Mouse (Mus musculus) kidney, embryonic 16.5 days (tissue): ENCODE results near the gene Sfxn5. TPM values are rescaled to one million over a fixed set of nuclear protein-coding genes. Genes with fewer than 3 reads are reported as not detected.

Experiments used
- ATAC-seq: fragments of 200-750 bp; cut with Nextera tagmentation; 2 replicates; pipeline ENCODE4 v1.8.0; 2017; ENCODE audit warnings: moderate TSS enrichment; ENCODE audit not compliant: low FRiP score, low TSS enrichment
- H3K27ac ChIP-seq: fragments of 300-500 bp; sonication (generic); 2 replicates; pipeline ENCODE4 v1.5.1; 2014; ENCODE audit warnings: low read length
- H3K27me3 ChIP-seq: fragments of 300-500 bp; sonication (generic); 2 replicates; pipeline ENCODE4 v1.6.1; 2014; ENCODE audit warnings: low read length, control low read depth, mixed read lengths; ENCODE audit not compliant: insufficient read depth
- H3K36me3 ChIP-seq: fragments of 300-500 bp; sonication (generic); 2 replicates; pipeline ENCODE4 v1.6.1; 2014; ENCODE audit warnings: low read length, control low read depth, mixed read lengths; ENCODE audit not compliant: insufficient read depth
- H3K4me1 ChIP-seq: fragments of 300-500 bp; sonication (generic); 2 replicates; pipeline ENCODE4 v1.6.1; 2014; ENCODE audit warnings: low read length, control low read depth, mixed read lengths; ENCODE audit not compliant: insufficient read depth
- H3K4me2 ChIP-seq: fragments of 300-500 bp; sonication (generic); replicated peaks from 2 replicates; pipeline ENCODE4 v1.6.1; 2014; ENCODE audit warnings: low read depth, low read length
- H3K4me3 ChIP-seq: fragments of 300-500 bp; sonication (generic); 2 replicates; pipeline ENCODE4 v1.5.1; 2014; ENCODE audit warnings: mild to moderate bottlenecking, low read length
- H3K9ac ChIP-seq: fragments of 300-500 bp; sonication (generic); replicated peaks from 2 replicates; pipeline ENCODE4 v1.6.1; 2014; ENCODE audit warnings: low read length
- H3K9me3 ChIP-seq: fragments of 300-500 bp; sonication (generic); 2 replicates; pipeline ENCODE4 v1.6.1; 2016; ENCODE audit warnings: low read length, control low read depth
- WGBS: fragments of 180-500 bp; shearing (Covaris S2); extraction: QIAGEN DNeasy Blood & Tissue Kit; methylation state at CpG from one replicate; pipeline ENCODE4 v1.1.7; 2014; 5-methylcytosine and 5-hydroxymethylcytosine counted together
- polyA plus RNA-seq: library from polyadenylated mRNA; unstranded; fragments of >200 nt; fragmentation: Nextera tagmentation; extraction: Ambion mirVana; gene quantifications from 2 replicates; pipeline ENCODE4 v1.2.1, GENCODE M21; 2015

The Sfxn5 gene
- polyA plus RNA-seq, 1 experiment from 2014 or later, result 9.2 TPM

DNA sequence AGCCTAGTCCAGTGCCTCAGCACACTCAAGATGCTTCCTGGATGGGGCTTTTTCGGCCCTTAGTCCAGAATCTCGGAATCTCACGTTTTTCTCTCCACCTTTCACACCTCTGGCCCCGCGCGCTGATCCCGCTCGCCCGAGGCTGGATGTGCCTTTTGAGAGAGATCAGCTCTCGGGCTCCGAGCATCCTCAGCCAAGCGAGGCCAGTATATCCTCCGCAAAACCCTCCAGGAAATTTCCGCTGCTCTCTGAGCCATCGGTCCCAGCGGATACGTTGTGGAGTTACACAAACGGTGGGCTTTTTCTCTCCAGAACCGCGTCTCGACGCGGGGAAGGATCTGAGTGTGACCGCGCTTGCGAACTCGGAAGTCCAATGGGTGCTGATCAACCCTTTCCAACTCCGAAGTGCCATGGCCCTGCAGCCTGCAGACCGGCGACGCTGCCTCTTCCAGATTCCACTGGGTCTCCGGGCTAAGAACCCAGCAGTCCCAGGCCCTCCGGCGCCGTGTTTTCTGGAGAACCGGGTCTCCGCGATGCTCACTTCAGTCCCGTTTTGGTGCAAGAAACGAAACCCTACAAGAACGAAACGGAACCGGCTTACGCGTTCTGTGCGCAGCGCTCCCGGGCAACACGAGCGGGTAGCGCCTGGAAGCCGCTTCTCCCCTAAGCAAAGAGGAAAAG, 143.2 kb downstream of the Sfxn5 start:
- 1% methylated on average over 52 of the region's 52 CpGs for WGBS
- Histone ChIP-seq H3K4me3 (peak overlapping the region; percentile 46), H3K4me2 (peak overlapping the region; percentile 73), H3K36me3 (no peaks in the 10 kb centered on the region), H3K27ac (no peak overlapping the region), H3K9me3 (no peaks in the 10 kb centered on the region), H3K4me1 (peaks cover 38% of the 10 kb centered on the region), H3K9ac (peak overlapping the region; percentile 51; the same call in 1 of the 2 replicates), H3K27me3 (peaks cover 99% of the 10 kb centered on the region)
- ATAC-seq, result no peak

DNA sequence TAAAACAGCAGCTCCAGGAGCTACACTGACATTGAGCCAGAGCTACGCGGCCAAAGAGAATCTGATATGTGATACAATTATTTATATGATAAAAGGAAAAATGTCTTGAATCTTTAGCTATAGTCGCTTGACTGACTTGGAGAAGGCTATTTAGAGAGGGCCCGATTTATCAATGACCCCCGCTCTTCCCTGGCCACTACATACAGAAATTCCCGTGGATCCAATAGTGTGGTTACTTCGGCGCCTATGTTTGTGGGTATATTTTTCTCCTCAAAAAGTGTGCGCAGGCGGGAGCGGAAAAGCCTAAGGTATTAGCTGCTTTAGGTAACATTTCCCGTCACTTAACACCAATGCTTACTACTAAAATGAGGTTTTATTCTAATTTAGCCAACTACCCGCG, 143.9 kb downstream of the Sfxn5 start:
- Histone ChIP-seq H3K9me3 (no peaks in the 10 kb centered on the region), H3K4me3 (peak overlapping the region; percentile 46), H3K4me2 (peak overlapping the region; percentile 73), H3K9ac (peak overlapping the region; percentile 51; the same call in 1 of the 2 replicates), H3K36me3 (no peaks in the 10 kb centered on the region), H3K27ac (no peak overlapping the region), H3K4me1 (peaks cover 38% of the 10 kb centered on the region), H3K27me3 (peaks cover 96% of the 10 kb centered on the region)
- no peak for ATAC-seq
- WGBS, result 9% methylated on average over 14 of the region's 14 CpGs

DNA sequence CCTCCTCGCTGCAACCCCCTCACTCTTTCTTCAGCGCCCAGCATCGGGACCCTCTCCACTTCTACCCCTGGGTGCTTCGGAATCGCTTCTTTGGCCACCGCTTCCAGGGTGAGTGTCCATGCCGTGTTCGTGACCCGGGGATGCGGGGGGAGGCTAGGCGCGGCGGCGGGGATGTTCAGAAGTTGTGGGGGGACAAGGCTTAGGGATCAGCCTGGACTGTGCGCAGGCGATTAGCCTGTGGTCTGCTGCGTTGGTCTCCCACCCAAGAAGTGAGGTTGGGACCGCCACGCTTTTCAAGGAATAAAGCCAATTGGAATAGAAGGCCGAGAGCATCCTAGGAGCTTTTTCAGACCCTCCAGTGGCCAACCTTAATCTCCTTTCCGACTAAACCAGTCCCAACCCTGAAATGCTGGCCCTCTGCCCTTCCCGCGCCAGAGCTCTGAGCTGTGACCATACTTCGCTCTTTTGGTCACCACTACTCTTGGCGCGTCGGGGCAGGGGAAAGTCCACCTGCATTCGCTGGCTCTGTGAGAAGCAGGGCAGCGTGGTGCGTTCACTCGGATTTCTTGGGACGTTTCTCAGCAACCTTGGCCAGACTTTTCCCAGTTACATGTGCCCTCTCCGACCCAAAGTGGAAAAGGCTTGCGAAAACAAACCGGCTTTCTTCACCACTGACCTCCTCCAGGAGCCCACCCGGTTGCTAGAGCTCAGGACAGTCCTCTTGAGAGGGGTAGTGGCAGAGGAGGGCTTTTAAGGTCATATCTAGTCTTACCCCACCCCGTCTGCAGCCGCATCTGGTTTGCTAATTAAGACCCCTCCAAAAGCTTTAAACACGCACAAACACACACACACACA, 144.7 kb downstream of the Sfxn5 start:
- WGBS, result under 1% methylated on average over 39 of the region's 39 CpGs
- ATAC-seq, result no peak
- Histone ChIP-seq H3K4me2 (peak overlapping the region; percentile 73), H3K36me3 (no peaks in the 10 kb centered on the region), H3K27ac (0 out of 2 replicates have a peak overlapping the region, but pooled peaks have one; percentile 77), H3K9me3 (no peaks in the 10 kb centered on the region), H3K9ac (peak overlapping the region; percentile 65), H3K4me1 (peaks cover 38% of the 10 kb centered on the region), H3K4me3 (peak overlapping the region; percentile 53), H3K27me3 (peaks cover 94% of the 10 kb centered on the region)

DNA sequence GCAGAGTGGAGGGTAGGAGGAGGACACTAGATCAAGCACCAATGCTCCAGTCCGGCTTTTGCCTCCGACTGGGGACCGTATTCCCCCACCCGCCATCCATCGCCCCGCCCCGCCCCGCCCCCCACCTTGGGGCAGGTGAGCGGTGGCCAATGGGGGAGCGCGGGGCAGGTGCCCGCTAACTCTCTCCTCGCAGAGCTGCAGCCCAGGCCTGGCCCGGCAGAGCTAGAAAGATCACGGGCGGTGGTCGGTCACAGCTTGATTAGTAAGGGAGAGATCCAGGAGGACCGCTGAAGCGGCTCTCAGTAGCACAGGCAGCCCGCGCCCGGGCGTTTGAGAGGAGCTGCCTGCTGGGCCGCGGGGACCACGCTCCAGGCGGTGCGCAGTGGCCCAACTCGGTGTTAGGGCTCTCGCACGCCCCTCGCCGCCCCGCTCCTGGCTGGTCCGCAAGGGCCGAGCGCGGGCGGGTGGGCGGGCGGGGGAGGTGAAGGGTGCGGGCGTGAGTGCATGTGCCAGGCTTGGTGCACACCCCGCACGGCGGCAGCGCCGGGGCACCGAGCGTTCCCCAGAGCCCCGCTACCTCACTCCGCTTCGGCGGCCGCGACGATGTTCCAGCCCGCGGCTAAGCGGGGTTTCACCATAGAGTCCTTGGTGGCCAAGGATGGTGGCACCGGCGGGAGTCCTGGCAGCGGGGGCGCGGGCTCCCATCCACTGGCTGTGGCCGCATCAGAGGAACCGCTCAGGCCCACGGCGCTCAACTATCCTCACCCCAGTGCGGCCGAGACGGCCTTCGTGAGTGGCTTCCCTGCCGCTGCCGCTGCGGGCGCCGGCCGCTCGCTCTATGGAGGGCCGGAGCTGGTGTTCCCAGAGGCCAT, 145.6 kb downstream of the Sfxn5 start, which contains the start of gene Emx1:
Gene Emx1 (plus strand): TSS at position 99 of the 872 bp plus-strand sequence.
- under 1% methylated on average over 68 of the region's 81 CpGs for WGBS
- Histone ChIP-seq H3K36me3 (no peaks in the 10 kb centered on the region), H3K4me3 (peak within 1 kb of the TSS; percentile 53), H3K9me3 (no peaks in the 10 kb centered on the region), H3K27ac (peak within 1 kb of the TSS; percentile 77; the same call in 1 of the 2 replicates), H3K27me3 (peaks cover 90% of the 10 kb centered on the region), H3K9ac (peak within 1 kb of the TSS; percentile 65), H3K4me2 (peak within 1 kb of the TSS; percentile 73), H3K4me1 (peaks cover 38% of the 10 kb centered on the region)
- ATAC-seq, result peak; percentile 83

DNA sequence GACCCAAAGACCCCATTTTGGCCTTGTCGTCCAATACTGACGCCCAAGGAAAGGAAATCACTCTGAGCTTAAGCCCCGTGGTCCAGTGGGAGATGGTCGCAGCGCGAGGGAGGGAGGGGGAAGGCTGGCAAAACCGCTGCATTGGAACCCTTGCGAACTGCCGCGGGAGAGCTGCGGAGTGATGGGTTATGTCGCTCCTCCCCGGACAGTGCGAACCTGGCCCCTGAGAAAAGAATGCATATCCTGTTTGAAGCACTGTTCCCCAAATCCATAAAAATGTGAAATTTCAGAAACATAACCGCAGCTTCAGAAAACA, 146.5 kb downstream of the Sfxn5 start:
- Histone ChIP-seq H3K4me1 (peaks cover 38% of the 10 kb centered on the region), H3K9me3 (no peaks in the 10 kb centered on the region), H3K27ac (no peak overlapping the region), H3K4me3 (peak overlapping the region; percentile 53), H3K4me2 (peak overlapping the region; percentile 73), H3K9ac (no peak overlapping the region), H3K27me3 (peaks cover 82% of the 10 kb centered on the region), H3K36me3 (no peaks in the 10 kb centered on the region)
- WGBS, result 1% methylated on average over 15 of the region's 15 CpGs
- ATAC-seq, result no peak

DNA sequence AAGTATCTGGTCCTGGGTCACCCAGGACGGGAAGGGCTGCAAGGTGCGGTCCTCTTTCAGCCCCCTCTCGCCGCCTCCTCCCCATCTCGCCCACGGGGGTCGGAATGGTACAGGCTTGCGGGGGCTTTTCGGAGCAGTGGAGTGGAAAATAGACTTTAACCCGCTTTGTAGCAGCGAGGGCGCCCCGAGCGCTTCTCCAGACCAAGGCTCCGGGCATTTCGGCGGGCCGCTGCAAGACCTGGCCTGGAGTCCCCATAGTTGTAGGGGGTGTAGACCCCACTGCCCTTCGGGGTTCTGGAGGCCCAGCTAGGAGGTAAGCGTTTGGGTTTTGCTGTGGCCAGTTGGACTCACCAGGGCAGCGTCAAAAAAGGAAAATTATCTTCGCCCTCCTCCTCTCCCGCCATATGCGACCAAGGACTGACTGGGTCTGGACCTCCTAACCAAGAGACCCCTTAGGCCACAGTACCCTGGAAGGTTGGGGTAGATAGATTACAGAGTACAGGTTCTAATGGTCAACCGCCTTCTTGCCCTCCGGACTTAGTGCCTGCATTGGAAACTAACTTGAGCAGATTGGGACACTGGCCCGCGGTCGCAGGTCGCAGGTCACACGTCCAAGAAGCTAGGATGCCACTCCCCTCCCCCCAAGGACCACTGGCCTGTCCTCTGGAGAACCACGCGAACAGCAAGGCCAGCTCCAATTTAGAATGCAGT, 147.0 kb downstream of the Sfxn5 start:
- peak; percentile 57 for ATAC-seq
- Histone ChIP-seq H3K9ac (no peak overlapping the region), H3K4me3 (peak overlapping the region; percentile 53), H3K36me3 (no peaks in the 10 kb centered on the region), H3K27ac (no peak overlapping the region), H3K9me3 (no peaks in the 10 kb centered on the region), H3K4me2 (peak overlapping the region; percentile 73), H3K27me3 (peaks cover 76% of the 10 kb centered on the region), H3K4me1 (peaks cover 38% of the 10 kb centered on the region)
- 2% methylated on average over 33 of the region's 33 CpGs for WGBS

DNA sequence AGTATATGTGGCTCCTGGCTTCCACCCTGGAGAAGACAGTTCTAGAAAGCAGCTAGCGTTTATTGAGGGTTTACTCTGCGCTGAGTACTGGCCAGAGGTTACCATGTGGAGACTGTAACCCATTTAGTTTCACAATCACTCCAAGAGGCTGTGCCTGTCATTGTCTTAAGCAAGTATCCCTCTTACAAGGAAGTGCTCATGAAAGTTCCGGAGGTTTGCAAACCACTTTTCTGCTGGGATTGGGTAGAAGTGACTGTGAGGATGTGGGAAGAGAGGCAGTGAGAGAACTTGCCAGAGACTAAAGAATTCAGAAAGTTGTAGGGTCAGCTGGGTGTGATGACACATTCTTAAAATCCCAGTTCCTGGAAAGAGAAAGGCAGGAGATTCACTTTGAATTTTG, 149.3 kb downstream of the Sfxn5 start:
- 58% methylated on average over 3 of the region's 3 CpGs for whole genome bisulfite sequencing
- Histone ChIP-seq H3K36me3 (no peaks in the 10 kb centered on the region), H3K9me3 (no peaks in the 10 kb centered on the region), H3K4me2 (no peak overlapping the region), H3K9ac (no peak overlapping the region), H3K4me1 (peaks cover 21% of the 10 kb centered on the region), H3K27me3 (peaks cover 54% of the 10 kb centered on the region), H3K4me3 (no peak overlapping the region), H3K27ac (no peak overlapping the region)
- no peak for ATAC-seq

DNA sequence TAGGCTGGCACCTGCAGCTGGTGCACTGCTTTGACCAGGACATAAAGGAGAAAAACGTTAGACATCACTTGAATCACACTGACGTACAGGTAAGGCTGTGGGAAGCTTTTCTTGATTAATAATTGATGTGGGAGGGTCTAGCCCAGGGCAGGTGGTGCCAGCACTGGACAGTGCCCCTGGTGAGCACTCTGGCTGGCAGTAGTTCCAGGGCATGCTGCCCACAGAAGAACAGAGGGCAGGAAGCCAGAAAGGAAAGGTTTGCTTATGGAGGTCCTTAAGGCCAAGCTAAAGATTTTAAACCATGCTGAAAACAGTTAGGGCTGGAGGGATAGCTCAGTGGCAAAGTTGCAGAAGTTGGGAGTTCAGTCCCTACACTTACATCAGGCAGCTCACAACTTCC, 153.2 kb downstream of the Sfxn5 start:
- Histone ChIP-seq H3K36me3 (no peaks in the 10 kb centered on the region), H3K27me3 (peaks cover 16% of the 10 kb centered on the region), H3K4me3 (no peak overlapping the region), H3K4me1 (no peaks in the 10 kb centered on the region), H3K9me3 (no peaks in the 10 kb centered on the region), H3K4me2 (no peak overlapping the region), H3K9ac (no peak overlapping the region), H3K27ac (no peak overlapping the region)
- no peak for ATAC-seq
- WGBS, result 65% methylated on average over 2 of the region's 2 CpGs

DNA sequence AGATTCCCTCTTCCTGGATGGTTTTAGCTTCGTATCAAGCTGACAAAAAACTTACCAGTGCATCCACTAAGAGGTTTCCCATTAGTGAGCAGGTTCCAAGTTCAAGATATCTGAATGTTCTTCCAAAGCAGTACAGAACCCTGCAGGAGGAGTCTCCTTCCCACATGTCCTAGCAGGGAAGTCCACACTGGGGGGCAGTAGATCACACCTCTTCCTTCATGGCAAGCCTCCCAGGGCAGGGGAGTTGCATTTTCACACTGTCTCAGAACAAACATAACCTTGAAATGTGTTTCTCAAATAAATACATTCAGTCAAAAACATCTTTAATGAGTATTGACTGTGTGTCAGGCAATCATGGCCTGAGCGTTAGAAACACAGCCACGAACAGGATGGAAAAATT, 153.7 kb downstream of the Sfxn5 start:
- no peak overlapping the region for H3K4me3 ChIP-seq
- WGBS, result 84% methylated on average over 3 of the region's 3 CpGs
- no peaks in the 10 kb centered on the region for H3K9me3 ChIP-seq

More for the DNA sequence above, 153.7 kb downstream of the Sfxn5 start:
- ATAC-seq, result no peak
- H3K4me1 ChIP-seq, result no peaks in the 10 kb centered on the region
- H3K27me3 ChIP-seq, result peaks cover 15% of the 10 kb centered on the region
- no peak overlapping the region for H3K4me2 ChIP-seq
- no peak overlapping the region for H3K9ac ChIP-seq
- no peaks in the 10 kb centered on the region for H3K36me3 ChIP-seq
- H3K27ac ChIP-seq, result no peak overlapping the region
